Mouse (Mus musculus) heart, adult 2 months (tissue): ENCODE data around the gene Glb1l2.

ENCODE experiments used
- CTCF ChIP-seq: fragments of 200-600 bp; IDR thresholded peaks from 2 replicates; pipeline ENCODE4 v1.8.1; 2022; ENCODE audit warnings: antibody characterized with exemption, mild to moderate bottlenecking, moderate library complexity
- POLR2A ChIP-seq: fragments of 200-500 bp; IDR thresholded peaks from 2 replicates; pipeline ENCODE4 v1.6.1; 2011; ENCODE audit warnings: mild to moderate bottlenecking, low read depth, low read length, control low read depth; ENCODE audit not compliant: insufficient read depth

DNA sequence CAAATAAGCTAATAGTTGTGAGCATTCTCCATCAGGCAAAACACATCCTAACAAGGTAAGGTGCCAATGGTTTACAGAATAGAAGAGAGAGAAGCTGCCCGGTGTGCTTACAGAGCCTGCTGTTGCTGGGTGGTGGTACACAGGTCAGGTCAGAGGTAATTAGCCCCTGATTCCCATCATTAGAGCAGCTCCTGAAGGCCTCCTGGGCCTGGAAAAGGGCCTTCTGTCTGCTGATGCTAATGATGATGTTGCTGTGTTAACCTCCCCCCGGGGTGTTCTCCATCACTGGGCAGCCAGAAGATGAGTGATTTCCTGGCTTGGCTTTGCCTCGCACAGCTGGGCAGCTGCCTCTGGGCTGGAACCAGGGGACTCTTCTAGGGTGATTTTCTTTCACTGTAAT is 87.9 kb downstream of the Glb1l2 start:
- TF ChIP-seq POLR2A (no peak), CTCF (no peak)
